Mouse (Mus musculus): ENCODE measurements around the gene Baz2a. TPM values are rescaled to one million over a fixed set of nuclear protein-coding genes. Genes with fewer than 3 reads are reported as not detected.
A peak's percentile ranks its signal among the peaks of the same experiment; 100 is the strongest.
"Not testable (repeated sequence)": the region's sequence is repeated elsewhere in the genome, so short reads cannot be mapped to it uniquely, and the experiment has no call there.

The Baz2a gene
- polyA plus RNA-seq, 1 experiment = 30.8 TPM

- Histone ChIP-seq H3K4me3 (ENCODE audit: low read depth, low read length) (peak overlapping the region; percentile 83), H3K27ac (ENCODE audit: insufficient read depth, low read depth, low read length) (peak overlapping the region; percentile 91), H3K27me3 (ENCODE audit: control insufficient read depth, insufficient read depth, low read length) (no peaks in the 10 kb centered on the region), H3K36me3 (ENCODE audit: control insufficient read depth, insufficient read depth, low read length) (peaks cover 33% of the 10 kb centered on the region), H3K4me1 (ENCODE audit: control insufficient read depth, insufficient read depth, insufficient read length, low read length) (peaks cover 5% of the 10 kb centered on the region; the same call in 1 of the 2 replicates)
- 4% methylated on average over 9 of the region's 9 CpGs for WGBS
- TF ChIP-seq POLR2A (IDR thresholded peaks at IDR 0.05; ENCODE audit: low read depth, low read length) = no peak
- no peak for TF ChIP-seq CTCF (IDR thresholded peaks at IDR 0.05; ENCODE audit: extremely low read depth, insufficient read length, insufficient replicate concordance, low read depth, low read length)
Observed at GRCm38 (mm10) chr10:128082477-128082808, 8.9 kb upstream of the Baz2a start.

GRCm38 (mm10) chr10:128082880-128083421 lies 8.4 kb upstream of the Baz2a start, which contains the start of gene Atp5b:
TSS of gene Atp5b (plus strand) at chr10:128083273.
- under 1% methylated on average over 34 of the region's 34 CpGs for WGBS
- Histone ChIP-seq H3K4me3 (ENCODE audit: low read depth, low read length) (peak within 1 kb of the TSS; percentile 83), H3K36me3 (ENCODE audit: control insufficient read depth, insufficient read depth, low read length) (peaks cover 36% of the 10 kb centered on the region), H3K27me3 (ENCODE audit: control insufficient read depth, insufficient read depth, low read length) (no peaks in the 10 kb centered on the region), H3K27ac (ENCODE audit: insufficient read depth, low read depth, low read length) (peak within 1 kb of the TSS; percentile 91), H3K4me1 (ENCODE audit: control insufficient read depth, insufficient read depth, insufficient read length, low read length) (peaks cover 5% of the 10 kb centered on the region; the same call in 1 of the 2 replicates)
- TF ChIP-seq POLR2A (IDR thresholded peaks at IDR 0.05; ENCODE audit: low read depth, low read length) = peak; percentile 88
- TF ChIP-seq CTCF (IDR thresholded peaks at IDR 0.05; ENCODE audit: extremely low read depth, insufficient read length, insufficient replicate concordance, low read depth, low read length) = no peak

- Histone ChIP-seq H3K27ac (ENCODE audit: insufficient read depth, low read depth, low read length) (peak overlapping the region; percentile 84), H3K4me3 (ENCODE audit: low read depth, low read length) (peak overlapping the region; percentile 81), H3K4me1 (ENCODE audit: control insufficient read depth, insufficient read depth, insufficient read length, low read length) (peaks cover 5% of the 10 kb centered on the region; the same call in 1 of the 2 replicates), H3K36me3 (ENCODE audit: control insufficient read depth, insufficient read depth, low read length) (peaks cover 42% of the 10 kb centered on the region), H3K27me3 (ENCODE audit: control insufficient read depth, insufficient read depth, low read length) (no peaks in the 10 kb centered on the region)
- under 1% methylated on average over 22 of the region's 22 CpGs for WGBS
- no peak for TF ChIP-seq POLR2A (IDR thresholded peaks at IDR 0.05; ENCODE audit: low read depth, low read length)
- no peak; the same call in 1 of the 2 replicates for TF ChIP-seq CTCF (IDR thresholded peaks at IDR 0.05; ENCODE audit: extremely low read depth, insufficient read length, insufficient replicate concordance, low read depth, low read length)
Observed at GRCm38 (mm10) chr10:128083688-128084087, 7.7 kb upstream of the Baz2a start.

- no peaks in the 10 kb centered on the region for H3K27me3 ChIP-seq (ENCODE audit: control insufficient read depth, insufficient read depth, low read length)
- peak overlapping the region; percentile 84 for H3K27ac ChIP-seq (ENCODE audit: insufficient read depth, low read depth, low read length)
- peaks cover 5% of the 10 kb centered on the region; the same call in 1 of the 2 replicates for H3K4me1 ChIP-seq (ENCODE audit: control insufficient read depth, insufficient read depth, insufficient read length, low read length)
- H3K4me3 ChIP-seq (ENCODE audit: low read depth, low read length) = peak overlapping the region; percentile 81
- TF ChIP-seq CTCF (IDR thresholded peaks at IDR 0.05; ENCODE audit: extremely low read depth, insufficient read length, insufficient replicate concordance, low read depth, low read length) (no peak), POLR2A (IDR thresholded peaks at IDR 0.05; ENCODE audit: low read depth, low read length) (no peak)
- peaks cover 47% of the 10 kb centered on the region for H3K36me3 ChIP-seq (ENCODE audit: control insufficient read depth, insufficient read depth, low read length)
- WGBS = 0% methylated on average over 3 of the region's 3 CpGs
Observed at GRCm38 (mm10) chr10:128084160-128084559, 7.2 kb upstream of the Baz2a start.

DNA sequence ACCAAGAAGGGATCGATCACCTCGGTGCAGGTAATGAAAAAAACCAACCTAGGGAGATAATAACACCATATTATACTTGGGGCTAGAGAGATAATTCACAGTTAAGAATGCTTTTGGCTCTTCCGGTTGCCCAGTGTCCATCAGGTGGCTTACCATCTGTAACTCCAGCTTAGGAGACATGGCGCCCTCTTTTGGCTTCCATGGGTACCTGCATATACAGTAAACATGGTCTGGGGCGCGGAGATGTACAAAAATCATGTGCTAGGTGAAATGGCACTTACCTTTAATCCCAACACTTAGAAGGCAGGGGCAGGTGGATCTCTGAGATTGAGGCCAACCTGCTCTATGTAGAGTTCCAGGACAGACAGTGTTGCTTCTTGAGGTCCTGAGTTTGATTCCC lies 5.0 kb upstream of the Baz2a start:
- Histone ChIP-seq H3K27ac (ENCODE audit: insufficient read depth, low read depth, low read length) (no peak overlapping the region), H3K27me3 (ENCODE audit: control insufficient read depth, insufficient read depth, low read length) (no peaks in the 10 kb centered on the region), H3K36me3 (ENCODE audit: control insufficient read depth, insufficient read depth, low read length) (peaks cover 56% of the 10 kb centered on the region), H3K4me1 (ENCODE audit: control insufficient read depth, insufficient read depth, insufficient read length, low read length) (peaks cover 5% of the 10 kb centered on the region; the same call in 1 of the 2 replicates), H3K4me3 (ENCODE audit: low read depth, low read length) (no peak overlapping the region)
- 58% methylated on average over 6 of the region's 6 CpGs for WGBS
- no peak for TF ChIP-seq POLR2A (IDR thresholded peaks at IDR 0.05; ENCODE audit: low read depth, low read length)
- peak; percentile 43; the same call in 1 of the 2 replicates for TF ChIP-seq CTCF (IDR thresholded peaks at IDR 0.05; ENCODE audit: extremely low read depth, insufficient read length, insufficient replicate concordance, low read depth, low read length)

DNA sequence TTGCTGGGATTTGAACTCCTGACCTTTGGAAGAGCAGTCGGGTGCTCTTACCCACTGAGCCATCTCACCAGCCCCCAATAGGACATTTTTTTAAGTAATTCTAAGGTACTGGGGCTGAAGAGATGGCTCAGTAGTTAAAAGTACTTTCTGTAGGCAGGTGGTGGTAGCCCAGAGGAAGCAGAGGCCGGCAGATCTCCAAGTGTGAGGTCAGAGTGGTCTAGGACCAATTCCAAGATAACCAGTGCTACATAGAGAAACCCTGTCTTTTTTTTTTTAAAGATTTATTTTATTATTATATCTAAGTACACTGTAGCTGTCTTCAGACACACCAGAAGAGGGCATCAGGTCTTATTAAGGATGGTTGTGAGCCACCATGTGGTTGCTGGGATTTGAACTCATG lies 4.2 kb upstream of the Baz2a start:
- not testable (repeated sequence) for H3K27ac ChIP-seq (ENCODE audit: insufficient read depth, low read depth, low read length); H3K4me1 ChIP-seq (ENCODE audit: control insufficient read depth, insufficient read depth, insufficient read length, low read length); H3K27me3 ChIP-seq (ENCODE audit: control insufficient read depth, insufficient read depth, low read length); H3K4me3 ChIP-seq (ENCODE audit: low read depth, low read length)
- peaks cover 56% of the 10 kb centered on the region for H3K36me3 ChIP-seq (ENCODE audit: control insufficient read depth, insufficient read depth, low read length)
- WGBS = 53% methylated on average over 2 of the region's 2 CpGs

GRCm38 (mm10) chr10:128088181-128088580 lies 3.2 kb upstream of the Baz2a start:
- Histone ChIP-seq H3K36me3 (ENCODE audit: control insufficient read depth, insufficient read depth, low read length) (peaks cover 56% of the 10 kb centered on the region), H3K4me3 (ENCODE audit: low read depth, low read length) (no peak overlapping the region), H3K4me1 (ENCODE audit: control insufficient read depth, insufficient read depth, insufficient read length, low read length) (peaks cover 5% of the 10 kb centered on the region; the same call in 1 of the 2 replicates), H3K27ac (ENCODE audit: insufficient read depth, low read depth, low read length) (no peak overlapping the region), H3K27me3 (ENCODE audit: control insufficient read depth, insufficient read depth, low read length) (no peaks in the 10 kb centered on the region)
- 56% methylated on average over 5 of the region's 5 CpGs for WGBS
- no peak for TF ChIP-seq POLR2A (IDR thresholded peaks at IDR 0.05; ENCODE audit: low read depth, low read length)
- no peak for TF ChIP-seq CTCF (IDR thresholded peaks at IDR 0.05; ENCODE audit: extremely low read depth, insufficient read length, insufficient replicate concordance, low read depth, low read length)

Data from small intestine, adult 2 months (tissue).